Mouse (Mus musculus) small intestine, adult 2 months (tissue): ENCODE measurements around the gene Kcnc3.

Experiments
- CTCF ChIP-seq: fragments of 200-500 bp; IDR thresholded peaks from 2 replicates; pipeline ENCODE4 v1.5.1; 2012; ENCODE audit warnings: low read depth, mild to moderate bottlenecking, control low read depth, inconsistent platforms, low read length, moderate library complexity, mixed read lengths; ENCODE audit not compliant: insufficient replicate concordance, insufficient read length; ENCODE audit errors: extremely low read depth
- POLR2A ChIP-seq: fragments of 200-500 bp; IDR thresholded peaks from 2 replicates; pipeline ENCODE4 v1.6.1; 2012; ENCODE audit warnings: low read depth, mild to moderate bottlenecking, control low read depth, inconsistent platforms, low read length, moderate library complexity

DNA sequence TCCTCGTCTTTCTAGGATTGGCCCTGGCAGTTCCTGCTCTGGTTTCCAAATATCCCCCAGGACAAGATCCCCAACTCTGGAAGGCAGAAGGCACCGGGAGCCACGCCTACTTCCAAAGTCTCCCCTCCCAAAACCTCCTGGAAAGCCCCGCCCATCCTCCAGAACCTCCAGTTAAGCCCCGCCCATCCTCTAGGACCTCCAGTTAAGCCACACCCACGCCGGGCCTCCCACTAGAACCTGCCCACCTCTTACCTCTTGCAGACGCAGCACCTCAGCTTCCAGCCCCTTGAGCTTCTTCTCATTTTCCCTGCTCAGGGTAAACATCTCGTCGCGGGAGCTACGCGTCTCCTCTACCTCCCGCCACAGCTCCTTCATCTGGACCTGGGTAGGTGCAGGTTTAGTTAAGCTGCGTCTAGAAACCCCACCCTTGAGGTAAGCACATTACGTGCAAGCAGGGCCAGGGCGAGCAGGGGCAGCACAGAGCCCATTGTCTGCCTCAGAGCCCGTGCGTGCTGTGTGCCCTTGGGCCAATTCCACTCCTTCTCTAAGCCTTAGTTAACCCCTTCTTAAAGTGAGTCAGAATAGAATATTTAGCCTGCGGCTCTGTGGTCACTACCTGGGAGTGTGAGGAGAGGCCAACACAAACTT, 23.7 kb downstream of the Kcnc3 start:
- TF ChIP-seq CTCF (no peak), POLR2A (no peak)
